Mouse (Mus musculus) embryonic fibroblast, embryonic 13.5 days (primary cell): ENCODE data around the gene Glis1.

Experiments
- CTCF ChIP-seq: IDR thresholded peaks from 2 replicates; pipeline ENCODE4 v1.5.1; 2011; ENCODE audit warnings: mild to moderate bottlenecking, control low read depth, low read length, moderate library complexity, borderline replicate concordance; ENCODE audit not compliant: insufficient read depth
- POLR2A ChIP-seq: IDR thresholded peaks from 2 replicates; pipeline ENCODE4 v1.6.1; 2011; ENCODE audit warnings: low read depth, mild to moderate bottlenecking, control low read depth, low read length, moderate library complexity

GRCm38 (mm10) chr4:107479015-107479414, 44.6 kb downstream of the Glis1 start:
- TF ChIP-seq CTCF = no peak
- TF ChIP-seq POLR2A = no peak
